Mouse (Mus musculus) urinary bladder, postnatal 10 days (tissue): ENCODE results near the gene Triobp.

ENCODE experiments used
- DNase-seq: peaks from one replicate; pipeline ENCODE4 v3.0.0; 2022; ENCODE audit warnings: low spot score

Gene Triobp

GRCm38 (mm10) chr15:78947657-78948056 is at the start of gene Triobp:
TSS of gene Triobp (plus strand) at chr15:78947724.
- DNase-seq, result peak; percentile 38

GRCm38 (mm10) chr15:78898507-78899001 is 49.0 kb upstream of the Triobp start:
- DNase-seq, result no peak

GRCm38 (mm10) chr15:78899409-78899739 is 48.1 kb upstream of the Triobp start, which contains the start of gene Gm49510:
TSS of gene Gm49510 (plus strand) at chr15:78899667.
- DNase-seq, result no peak

GRCm38 (mm10) chr15:78899740-78900584 is 47.6 kb upstream of the Triobp start, which contains the start of gene Sh3bp1:
TSS of gene Sh3bp1 (plus strand) at chr15:78899768.
- DNase-seq, result no peak

GRCm38 (mm10) chr15:78900585-78901421 is 46.7 kb upstream of the Triobp start:
- no peak for DNase-seq

GRCm38 (mm10) chr15:78901422-78901789 is 46.1 kb upstream of the Triobp start:
- no peak for DNase-seq

GRCm38 (mm10) chr15:78903243-78903642 is 44.3 kb upstream of the Triobp start:
- no peak for DNase-seq

GRCm38 (mm10) chr15:78908399-78908798 is 39.1 kb upstream of the Triobp start:
- DNase-seq, result no peak

GRCm38 (mm10) chr15:78908982-78909381 is 38.5 kb upstream of the Triobp start:
- DNase-seq, result no peak

- DNase-seq, result no peak
Measured at GRCm38 (mm10) chr15:78912040-78912439, 35.5 kb upstream of the Triobp start.

- DNase-seq, result peak; percentile 74
Measured at GRCm38 (mm10) chr15:78913632-78914090, 33.9 kb upstream of the Triobp start, which contains the start of gene Pdxp. TSS of gene Pdxp (plus strand) at chr15:78913919.

GRCm38 (mm10) chr15:78914091-78914822 is 33.3 kb upstream of the Triobp start:
- no peak for DNase-seq

GRCm38 (mm10) chr15:78914823-78915659 is 32.5 kb upstream of the Triobp start:
- no peak for DNase-seq

GRCm38 (mm10) chr15:78915660-78916017 is 31.9 kb upstream of the Triobp start:
- no peak for DNase-seq

- no peak for DNase-seq
Measured at GRCm38 (mm10) chr15:78916052-78916826, 31.3 kb upstream of the Triobp start.

- DNase-seq, result no peak
Measured at GRCm38 (mm10) chr15:78918126-78918525, 29.4 kb upstream of the Triobp start.

GRCm38 (mm10) chr15:78919914-78920313 is 27.6 kb upstream of the Triobp start:
- no peak for DNase-seq

GRCm38 (mm10) chr15:78922700-78923099 is 24.8 kb upstream of the Triobp start:
- no peak for DNase-seq

- DNase-seq, result no peak
Measured at GRCm38 (mm10) chr15:78923585-78923984, 23.9 kb upstream of the Triobp start.

GRCm38 (mm10) chr15:78925129-78925528 is 22.4 kb upstream of the Triobp start:
- DNase-seq, result no peak
